Mouse (Mus musculus) megakaryocyte progenitor cell, adult 5-6 weeks (primary cell): ENCODE data around the gene Abca2. TPM values are rescaled to one million over a fixed set of nuclear protein-coding genes. Genes with fewer than 3 reads are reported as not detected.

Source experiments
- ATAC-seq: replicated peaks from 2 replicates; pipeline ENCODE4 v1.8.0; 2016; ENCODE audit warnings: mild to moderate bottlenecking, moderate TSS enrichment, inconsistent platforms; ENCODE audit not compliant: poor library complexity
- total RNA-seq, 2 experiments: library from RNA; stranded (forward) in 1 of 2; stranded (reverse) in 1 of 2; fragments of 157-497, 149-512 nt in 1 of 2; fragments of 200-1000 nt in 1 of 2; gene quantifications; 2 replicates each; pipeline versions ENCODE4 v1.2.3 to v1.2.4; 2015 to 2017

The Abca2 gene
- total RNA-seq, 2 experiments from 2014 or later = 29.5 to 70.5 TPM

DNA sequence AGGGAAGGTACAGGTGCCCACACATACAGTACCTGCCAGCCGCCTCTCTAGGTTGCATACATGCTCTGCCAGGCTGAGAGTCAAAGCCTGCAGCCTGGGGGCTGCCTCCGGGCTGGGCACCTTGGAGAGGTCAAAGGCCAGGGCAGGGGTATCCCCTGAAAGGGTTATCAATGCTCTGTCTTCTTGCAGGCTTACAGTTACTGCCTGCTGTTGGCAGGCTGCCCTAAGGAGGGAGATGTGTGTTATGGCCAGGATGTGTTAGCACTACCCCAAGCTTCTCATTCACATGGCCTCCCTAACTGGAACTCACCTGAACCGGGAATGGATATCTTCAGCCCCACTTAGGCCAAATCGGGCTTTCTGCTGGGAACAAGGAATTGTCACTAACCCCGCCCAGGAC lies 31.6 kb downstream of the Abca2 start:
- no peak for ATAC-seq

- peak; percentile 83 for ATAC-seq
Measured at GRCm38 (mm10) chr2:25460551-25461309, 32.2 kb downstream of the Abca2 start, which contains the start of gene Paxx. Gene Paxx, minus strand, starts transcription at chr2:25461094.

DNA sequence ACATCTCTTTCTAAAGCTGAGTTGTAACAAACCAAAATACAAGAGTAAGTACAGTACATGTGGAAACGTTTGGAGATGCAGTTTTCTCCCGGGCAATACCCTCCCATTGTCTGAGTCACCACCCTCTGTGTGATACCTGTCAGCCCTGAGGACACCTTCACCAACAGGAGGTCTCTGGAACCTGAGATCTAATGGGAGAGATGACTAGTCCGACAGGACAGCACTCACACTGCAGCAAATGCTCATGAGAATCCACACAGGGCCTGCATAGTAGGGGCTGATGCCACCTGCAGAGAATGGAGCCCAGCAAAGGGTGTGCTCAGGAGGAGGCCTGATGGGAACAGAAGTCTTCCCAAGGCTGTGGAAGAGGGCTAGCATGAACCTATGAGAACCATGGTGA lies 32.9 kb downstream of the Abca2 start:
- ATAC-seq = no peak

GRCm38 (mm10) chr2:25463630-25464029 lies 35.1 kb downstream of the Abca2 start:
- no peak for ATAC-seq

- ATAC-seq = no peak
Measured at GRCm38 (mm10) chr2:25465256-25465655, 36.8 kb downstream of the Abca2 start.

DNA sequence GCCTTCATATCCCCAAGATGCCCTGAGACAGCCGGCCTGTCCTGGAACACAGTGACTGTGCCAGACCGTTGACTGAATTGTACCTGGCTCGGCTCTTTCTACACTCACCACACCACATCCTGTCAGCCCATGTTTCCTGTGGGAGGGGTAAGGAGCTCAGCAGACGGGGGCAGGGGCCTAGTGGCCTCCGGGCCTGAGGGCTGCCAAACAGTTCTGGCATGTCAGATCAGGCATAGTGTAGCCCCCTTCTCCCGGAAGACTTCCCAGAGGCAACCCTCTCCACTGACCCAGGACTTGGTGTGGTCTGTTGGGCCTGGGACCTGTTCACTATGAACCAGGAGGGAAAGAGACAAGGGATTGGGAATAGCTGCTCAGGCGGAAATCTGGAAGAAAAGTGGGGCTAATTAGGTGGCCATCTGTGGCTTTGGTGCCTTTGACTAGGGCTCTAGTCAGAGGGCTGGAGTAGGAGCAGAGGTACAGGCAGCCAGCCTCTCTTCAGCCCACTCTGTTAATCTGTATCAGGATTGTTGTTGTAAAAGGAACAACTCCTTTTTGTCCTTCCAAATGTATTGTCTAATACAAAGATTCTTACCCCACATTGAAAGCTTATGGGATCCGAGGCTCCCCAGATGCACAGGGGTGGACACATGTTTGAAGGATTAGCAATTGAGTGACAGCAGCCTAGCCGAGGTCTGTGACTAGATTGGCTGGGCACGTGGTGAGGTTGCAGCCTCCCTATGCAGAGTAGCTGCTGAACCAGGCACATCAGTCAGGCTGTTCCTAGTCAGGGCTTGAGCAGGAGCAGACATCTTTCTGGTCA lies 37.5 kb downstream of the Abca2 start:
- ATAC-seq = peak; percentile 72

GRCm38 (mm10) chr2:25467606-25468303 lies 39.3 kb downstream of the Abca2 start:
- ATAC-seq = no peak

- no peak for ATAC-seq
Measured at GRCm38 (mm10) chr2:25468962-25469915, 40.7 kb downstream of the Abca2 start.

GRCm38 (mm10) chr2:25469969-25470368 lies 41.5 kb downstream of the Abca2 start, which contains the start of gene Ptgds:
Gene Ptgds, minus strand, starts transcription at chr2:25470046.
- no peak for ATAC-seq

GRCm38 (mm10) chr2:25472550-25472949 lies 44.0 kb downstream of the Abca2 start:
- ATAC-seq = no peak

DNA sequence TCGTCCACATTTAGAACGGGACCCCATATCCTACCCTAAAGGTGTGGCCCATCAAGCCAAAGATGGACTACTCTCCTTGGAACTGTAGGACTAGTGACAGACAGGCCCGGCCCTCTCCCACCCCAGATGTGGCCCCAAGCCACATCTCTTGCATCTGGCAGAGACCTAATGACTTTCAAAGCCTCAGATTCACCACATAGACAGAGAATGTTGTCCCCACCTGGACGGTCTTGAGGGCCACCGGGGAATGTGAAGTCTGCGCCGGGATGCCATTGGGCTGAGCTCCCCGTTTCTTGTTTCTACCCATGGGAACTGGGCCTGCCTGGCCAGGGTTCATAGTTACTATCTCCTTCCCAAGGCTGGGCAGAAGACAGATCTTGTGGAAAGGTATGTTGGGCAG lies 49.0 kb downstream of the Abca2 start:
- ATAC-seq = no peak

DNA sequence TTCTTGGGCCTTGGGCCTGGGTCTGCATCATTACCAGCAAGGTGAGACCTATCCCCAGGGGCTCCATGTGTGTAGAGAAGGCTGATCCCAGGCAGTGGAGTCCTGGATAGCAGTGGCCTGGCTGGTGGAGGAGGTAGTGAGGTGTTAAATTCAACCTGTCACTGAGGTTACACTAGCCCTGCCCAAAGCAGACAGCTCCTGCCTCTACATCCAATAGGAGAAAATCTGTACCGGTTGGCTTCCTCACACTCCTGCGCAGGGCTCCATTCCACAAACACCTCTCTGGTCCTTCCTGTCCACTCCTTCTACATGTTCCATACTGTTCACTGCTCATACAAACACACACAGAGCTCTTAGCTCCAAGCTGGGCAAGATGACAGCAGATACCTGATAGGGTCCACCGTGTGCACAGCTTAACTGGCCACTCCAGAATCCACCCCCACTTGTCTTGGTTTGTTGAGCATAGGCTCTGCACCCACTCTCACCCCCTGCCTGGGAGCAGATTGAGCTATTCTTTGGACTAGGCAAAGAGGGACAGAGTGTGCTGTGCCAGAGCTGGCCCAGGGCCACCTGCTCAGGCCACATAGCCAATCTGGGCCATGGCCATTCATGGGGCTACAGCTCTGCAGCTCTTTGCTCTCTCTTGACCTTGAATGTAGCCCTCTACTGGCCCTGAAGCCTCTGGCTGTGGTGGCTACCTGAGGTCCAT lies 49.6 kb downstream of the Abca2 start:
- ATAC-seq = no peak

DNA sequence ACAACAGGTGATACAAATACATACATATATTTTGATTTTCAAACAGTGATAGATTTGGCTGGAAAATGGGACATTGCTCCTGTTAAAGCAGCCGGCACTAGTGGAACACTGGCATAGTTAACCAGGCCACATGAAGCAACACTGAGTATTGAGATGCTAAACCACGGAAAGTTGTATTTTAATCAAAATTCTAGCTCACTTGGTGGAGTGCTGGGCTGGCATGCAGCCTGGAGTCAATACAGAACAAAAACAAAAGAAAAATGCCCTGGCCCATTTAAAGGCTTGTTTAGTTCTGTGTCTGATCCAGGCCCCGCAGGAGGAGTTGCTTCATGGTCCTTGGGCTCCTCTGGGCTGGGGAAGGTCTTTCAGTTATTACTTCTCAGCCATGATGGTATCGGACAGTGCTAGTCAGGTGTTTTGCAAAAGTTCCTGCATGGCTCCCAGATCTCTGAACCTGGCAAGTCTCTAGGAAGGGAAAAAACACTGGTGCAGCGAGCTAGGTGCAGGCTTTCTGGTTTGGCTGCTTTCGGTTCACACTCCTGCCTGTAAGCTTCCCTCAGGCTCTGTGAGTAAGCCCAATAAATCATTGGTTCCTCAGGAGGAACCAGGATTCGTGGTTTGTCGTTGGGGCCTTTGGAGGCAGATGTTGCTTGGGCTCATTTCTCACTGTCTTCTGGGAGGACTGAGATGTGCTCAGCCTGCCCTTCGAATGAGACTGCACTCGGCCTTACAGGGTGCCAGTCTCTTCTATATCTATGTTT lies 51.2 kb downstream of the Abca2 start:
- no peak for ATAC-seq

- ATAC-seq = peak; percentile 60
Measured at GRCm38 (mm10) chr2:25480541-25480940, 52.0 kb downstream of the Abca2 start.

GRCm38 (mm10) chr2:25482969-25483368 lies 54.5 kb downstream of the Abca2 start:
- peak; percentile 92 for ATAC-seq

DNA sequence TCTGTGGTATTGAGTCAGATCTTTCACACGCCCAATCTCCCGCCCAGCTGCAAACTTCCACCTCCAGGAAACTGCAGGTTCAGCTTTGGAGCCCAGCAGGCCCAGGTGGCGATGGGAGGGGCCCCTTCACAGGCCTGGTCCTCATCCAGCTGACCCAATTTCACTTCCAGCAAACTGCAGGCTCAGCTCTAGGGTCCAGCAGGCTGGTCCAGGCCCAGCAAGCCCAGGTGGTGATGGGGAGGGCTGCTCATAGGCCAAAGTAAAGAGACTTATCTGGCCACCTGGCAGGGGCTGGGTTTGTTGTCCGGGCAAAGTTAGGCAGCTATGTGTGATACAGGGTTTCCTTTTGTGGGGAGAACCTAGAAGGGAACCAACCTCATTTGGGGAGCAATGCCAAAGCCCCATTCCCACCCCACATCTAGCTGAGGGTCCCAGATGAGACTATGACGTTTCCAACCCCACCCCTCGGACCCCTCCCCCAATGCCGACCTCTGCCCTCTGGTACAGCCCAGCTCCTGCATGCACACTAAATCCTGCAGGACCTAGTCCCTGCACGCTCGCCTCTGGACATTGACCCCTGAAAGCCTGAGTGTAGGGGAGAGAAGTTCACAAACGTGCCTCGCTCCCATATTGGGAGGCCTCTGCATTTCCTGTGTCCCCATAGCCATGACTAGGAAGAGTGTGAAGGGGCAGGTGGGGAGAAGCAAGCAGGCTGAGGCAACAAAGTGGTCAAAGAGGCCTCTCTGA lies 56.6 kb downstream of the Abca2 start:
- ATAC-seq = no peak

DNA sequence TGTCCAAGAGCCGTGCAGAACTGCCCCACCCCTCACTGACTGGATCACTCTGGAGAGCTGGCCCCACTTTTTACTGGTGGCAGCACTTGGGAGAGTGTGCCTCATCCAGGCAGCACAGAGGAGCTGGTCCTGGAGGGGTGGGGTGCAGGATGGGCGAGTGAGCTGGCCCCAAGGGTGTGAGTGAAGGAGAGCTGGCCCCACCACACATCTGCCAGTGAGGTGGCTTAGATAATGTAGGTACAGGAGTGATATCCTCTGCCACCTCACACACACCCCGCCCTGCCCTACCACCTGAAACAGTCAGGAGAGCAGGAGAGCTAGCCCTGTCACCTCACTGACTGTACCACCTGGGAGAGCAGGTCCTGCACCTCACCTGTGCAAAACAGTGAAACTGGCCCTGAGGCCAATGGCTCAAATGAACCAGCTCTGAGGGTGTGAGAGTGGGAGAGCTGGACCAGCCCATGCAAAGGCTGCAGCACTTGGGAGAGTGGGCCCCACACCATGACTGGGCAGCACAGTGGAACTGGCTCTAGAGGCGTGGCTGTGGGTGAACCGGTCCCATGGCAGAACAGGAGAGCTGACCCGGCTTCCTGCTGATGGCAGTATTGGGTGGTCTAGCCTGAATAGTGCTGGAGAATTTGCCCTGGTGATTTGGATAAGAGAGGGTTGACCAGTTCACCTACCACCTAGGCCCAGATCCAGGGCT lies 59.6 kb downstream of the Abca2 start:
- no peak for ATAC-seq

DNA sequence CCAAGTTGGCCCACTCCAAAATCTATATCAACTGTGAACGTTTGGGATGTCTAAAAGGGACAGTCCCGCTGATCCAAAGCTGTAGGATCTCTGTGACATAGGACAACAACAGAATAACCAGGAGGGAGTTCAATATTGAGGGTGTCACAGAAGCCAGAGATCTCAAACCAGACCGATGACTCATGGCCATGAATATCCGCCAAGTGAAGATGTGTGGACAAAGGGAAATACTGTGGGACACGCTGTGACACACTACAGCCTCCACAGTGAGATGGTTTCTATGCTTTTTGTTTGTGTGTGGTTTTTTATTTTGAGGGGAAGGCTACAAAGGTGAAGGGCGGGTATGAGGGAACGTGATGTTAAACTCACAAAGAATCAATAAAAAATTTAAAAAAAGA lies 60.2 kb downstream of the Abca2 start:
- ATAC-seq = no peak
